Mouse (Mus musculus): ENCODE measurements at regions not wholly inside any gene's neighbourhood (a gene's known extent, or its start where the extent isn't known, plus 50 kb on each side); places are given as distances from the start of the nearest gene placed in this dataset.

DNA sequence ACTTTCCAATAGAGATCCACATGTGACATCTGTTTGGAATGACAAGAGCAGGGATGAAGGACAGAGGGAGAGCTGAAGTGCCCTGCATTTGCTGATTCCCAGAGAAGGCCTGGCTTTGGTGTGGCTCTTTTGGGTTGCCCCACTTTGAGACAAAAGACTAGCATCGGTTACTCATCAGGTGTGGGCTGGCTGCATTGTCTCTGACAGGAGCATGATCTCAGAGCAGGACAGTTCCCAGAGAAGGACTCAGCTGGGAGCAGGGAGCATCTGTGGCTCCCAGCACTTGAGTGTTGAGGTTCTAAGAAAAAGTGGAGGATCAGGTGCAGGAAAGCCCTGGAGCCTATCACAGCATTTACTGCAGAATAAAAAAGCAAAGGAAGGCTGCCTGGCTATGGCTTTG lies 62.4 kb upstream of the 1700024P04Rik start:
- CTCF ChIA-PET: no interaction called here
- POLR2A ChIA-PET: interaction anchor here in 2 of 4 experiments (0.6 to 1.7 kb wide), 8 partner anchors 8 to 184 kb away, joined by 3 to 6 read pairs (median 4); no protein-coding TSS in a partner anchor

GRCm38 (mm10) chr13:99042086-99042485 lies 57.7 kb upstream of the 1700024P04Rik start:
- ChIA-PET POLR2A (interaction anchor here in 3 of 4 experiments (0.6 to 7.5 kb wide), 10 partner anchors 10 to 65 kb away, joined by 3 to 92 read pairs (median 10); no protein-coding TSS in a partner anchor), CTCF (interaction anchor here in 1 of 4 experiments (0.9 kb wide), 1 partner anchor 9 kb away, joined by 3 read pairs; no protein-coding TSS in a partner anchor)

DNA sequence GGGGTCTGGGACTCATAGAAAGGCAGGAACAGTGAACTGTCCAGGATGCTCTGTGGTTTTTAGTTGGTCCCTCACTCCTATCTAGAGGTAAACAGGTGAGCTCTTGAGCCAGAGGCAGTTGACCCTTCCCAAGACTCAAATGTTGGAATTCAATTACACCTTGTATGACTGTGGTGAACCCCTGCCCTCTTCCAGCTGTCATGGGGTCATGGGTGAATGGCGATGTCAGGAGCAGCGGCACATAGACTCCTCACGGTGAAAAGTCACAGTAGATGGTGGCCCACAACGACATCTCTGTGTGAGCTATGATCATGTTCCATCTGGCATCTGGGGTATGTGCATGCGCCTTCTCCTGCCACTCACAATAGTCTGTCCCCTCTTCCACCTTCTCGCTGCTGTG lies 56.9 kb upstream of the 1700024P04Rik start:
- POLR2A ChIA-PET: interaction anchor here (0.9 to 7.5 kb wide), 21 partner anchors 8 to 173 kb away, joined by 3 to 92 read pairs (median 6); no protein-coding TSS in a partner anchor
- CTCF ChIA-PET: interaction anchor here in 2 of 4 experiments (0.9 to 1.7 kb wide), 2 partner anchors 10 to 51 kb away, joined by 3 to 5 read pairs; no protein-coding TSS in a partner anchor

DNA sequence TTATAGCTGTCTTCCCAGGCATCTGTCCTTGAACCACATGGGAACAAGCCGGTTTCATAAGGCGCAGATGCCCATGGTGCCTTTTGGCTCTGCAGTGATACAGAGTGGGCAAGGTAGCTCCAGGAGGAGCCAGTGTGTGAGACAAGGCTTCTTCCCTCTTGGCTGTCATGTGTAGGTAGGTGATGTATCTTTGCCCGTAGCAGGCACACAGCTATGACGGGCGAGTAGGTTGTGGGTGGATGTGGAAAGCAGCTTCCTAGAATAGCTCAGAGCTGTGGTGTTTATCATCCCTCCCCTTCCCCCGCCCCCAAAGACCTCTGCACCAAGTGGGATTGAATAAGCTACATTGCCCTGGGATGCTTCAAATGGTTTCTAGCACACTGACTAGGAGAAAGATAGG lies 56.5 kb upstream of the 1700024P04Rik start:
- CTCF ChIA-PET: interaction anchor here in 1 of 4 experiments (1.7 kb wide), 1 partner anchor 51 kb away, joined by 5 read pairs; no protein-coding TSS in a partner anchor
- POLR2A ChIA-PET: interaction anchor here (0.5 to 7.5 kb wide), 32 partner anchors 9 to 309 kb away, joined by 3 to 92 read pairs (median 4); no protein-coding TSS in a partner anchor

GRCm38 (mm10) chr13:99040171-99040570 lies 55.8 kb upstream of the 1700024P04Rik start:
- CTCF ChIA-PET: interaction anchor here in 1 of 4 experiments (1.7 kb wide), 1 partner anchor 52 kb away, joined by 5 read pairs; no protein-coding TSS in a partner anchor

GRCm38 (mm10) chr13:99039063-99039385 lies 54.7 kb upstream of the 1700024P04Rik start:
- ChIA-PET CTCF (interaction anchor here in 2 of 4 experiments (0.8 to 1.6 kb wide), 3 partner anchors 11 to 54 kb away, joined by 3 read pairs; no protein-coding TSS in a partner anchor), POLR2A (interaction anchor here in 3 of 4 experiments (0.6 to 7.5 kb wide), 25 partner anchors 8 to 643 kb away, joined by 3 to 92 read pairs (median 6); no protein-coding TSS in a partner anchor)

More at GRCm38 (mm10) chr13:99040171-99040570, 55.8 kb upstream of the 1700024P04Rik start:
- POLR2A ChIA-PET: interaction anchor here in 3 of 4 experiments (0.5 to 7.5 kb wide), 38 partner anchors 9 to 308 kb away, joined by 3 to 92 read pairs (median 4); partner anchors contain the start of gene Fcho2 (in 1 of the 3)

DNA sequence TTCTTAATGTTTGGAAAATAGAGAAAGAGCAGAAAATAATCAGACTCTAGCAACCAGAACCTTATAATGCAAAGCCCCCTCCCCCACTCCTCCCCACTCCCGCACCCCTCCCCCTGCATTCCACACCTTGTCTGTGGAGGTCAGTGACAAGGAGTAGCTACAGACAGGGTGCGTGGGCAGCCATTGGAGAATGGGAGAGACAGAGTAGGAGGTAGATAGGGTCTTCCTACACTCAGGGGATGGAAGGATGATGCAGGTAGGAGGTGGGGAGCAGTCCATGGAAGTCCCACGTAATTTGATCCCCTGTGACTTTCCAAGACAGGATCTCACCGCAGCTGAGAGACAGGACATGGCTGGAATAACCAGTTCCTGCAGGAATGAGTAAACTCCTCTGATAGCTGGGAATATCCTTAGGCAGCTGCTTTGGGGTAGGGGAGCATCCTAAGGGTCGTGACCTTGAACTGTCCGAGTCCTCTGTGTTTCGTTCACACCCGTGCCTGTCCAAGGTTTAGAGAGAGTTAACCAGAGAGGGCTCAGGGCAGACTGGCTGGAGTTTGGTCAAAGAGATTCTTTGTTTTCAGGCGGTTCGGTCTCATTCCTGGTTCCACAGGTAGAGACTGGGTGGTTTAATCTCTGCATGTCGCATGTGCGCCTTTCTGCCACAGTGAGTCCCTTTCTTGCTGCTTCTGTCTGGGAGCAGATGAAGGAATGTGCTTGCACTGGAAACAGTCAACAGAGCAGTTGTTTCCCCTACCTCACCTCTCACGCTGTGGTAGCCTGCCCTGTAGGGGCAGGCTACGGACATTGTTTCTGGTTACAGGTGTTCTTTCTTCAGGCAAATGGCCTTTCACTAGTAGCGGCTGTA lies 54.1 kb upstream of the 1700024P04Rik start:
- CTCF ChIA-PET: interaction anchor here in 2 of 4 experiments (1.0 to 1.6 kb wide), 3 partner anchors 20 to 55 kb away, joined by 3 to 5 read pairs (median 3); no protein-coding TSS in a partner anchor
- POLR2A ChIA-PET: interaction anchor here (0.6 to 7.5 kb wide), 37 partner anchors 8 to 315 kb away, joined by 3 to 92 read pairs (median 4); no protein-coding TSS in a partner anchor

- POLR2A ChIA-PET: interaction anchor here in 3 of 4 experiments (0.6 to 7.5 kb wide), 51 partner anchors 9 to 1856 kb away, joined by 3 to 92 read pairs (median 4); partner anchors contain the start of gene Tnpo1 (in 1 of the 3)
- CTCF ChIA-PET: interaction anchor here in 1 of 4 experiments (1.6 kb wide), 1 partner anchor 55 kb away, joined by 5 read pairs; no protein-coding TSS in a partner anchor
These were observed 52.8 kb upstream of the 1700024P04Rik start for GRCm38 (mm10) chr13:99037131-99037530.

All from embryonic stem cell, embryonic (primary cell).